Mouse (Mus musculus) thymus, adult 18-20 months (tissue): ENCODE results near the gene AC134908.4.

Experiments
- DNase-seq, 2 experiments: peaks; one replicate each; pipeline ENCODE4 v3.0.0; 2022; ENCODE audit warnings: mixed read lengths in 2 of 2

The AC134908.4 gene

GRCm38 (mm10) chr17:25806507-25806906, 11.0 kb upstream of the AC134908.4 start:
- DNase-seq: no peak

- no peak for DNase-seq
Measured at GRCm38 (mm10) chr17:25802825-25803517, 7.5 kb upstream of the AC134908.4 start.

DNA sequence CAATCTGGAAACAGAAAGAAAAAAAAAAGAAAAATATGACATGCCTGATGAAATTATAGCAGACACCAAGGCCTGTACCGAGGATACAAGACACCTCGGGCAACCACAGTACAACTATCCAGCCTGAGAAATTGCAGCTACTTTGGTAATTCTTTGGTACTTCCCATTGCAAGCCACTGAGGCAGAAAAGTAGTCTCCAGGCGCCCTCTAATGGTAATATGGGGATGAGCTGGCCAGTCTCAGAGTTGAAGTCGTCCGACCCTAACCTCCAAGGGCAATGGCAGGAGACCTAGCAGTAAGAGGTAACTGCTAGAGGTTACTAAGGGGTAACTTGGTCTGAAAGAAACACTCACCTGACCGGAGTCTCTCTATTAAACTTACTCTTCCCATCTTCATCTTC, 5.6 kb upstream of the AC134908.4 start:
- DNase-seq: peak in 1 of 2 experiments; percentile 56

DNA sequence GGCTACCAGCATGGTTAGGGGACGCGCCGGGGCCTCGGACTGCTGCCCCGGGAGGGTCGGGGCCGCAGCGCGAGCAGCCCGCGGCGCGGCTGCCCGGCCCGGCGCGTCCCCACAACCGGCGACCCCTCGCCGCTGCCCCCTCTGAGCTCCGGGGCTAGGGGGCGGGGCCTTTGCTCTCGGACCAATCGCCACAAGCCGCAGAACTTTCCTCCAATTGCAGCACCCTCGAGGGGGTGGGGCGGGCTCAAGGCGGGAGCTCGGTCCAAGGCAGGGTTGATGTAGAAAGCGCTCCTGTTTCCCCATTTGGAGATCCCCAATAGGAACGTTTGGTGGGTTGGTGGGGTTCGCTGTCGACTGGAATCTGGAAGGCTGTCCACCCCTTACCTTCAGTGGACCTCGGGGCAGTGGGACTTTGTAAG, 1.5 kb upstream of the AC134908.4 start, which contains the start of gene Metrn:
TSS of gene Metrn (minus strand) at position 186 of the 419 bp plus-strand sequence.
- peak; percentile 84 to 87 for DNase-seq

DNA sequence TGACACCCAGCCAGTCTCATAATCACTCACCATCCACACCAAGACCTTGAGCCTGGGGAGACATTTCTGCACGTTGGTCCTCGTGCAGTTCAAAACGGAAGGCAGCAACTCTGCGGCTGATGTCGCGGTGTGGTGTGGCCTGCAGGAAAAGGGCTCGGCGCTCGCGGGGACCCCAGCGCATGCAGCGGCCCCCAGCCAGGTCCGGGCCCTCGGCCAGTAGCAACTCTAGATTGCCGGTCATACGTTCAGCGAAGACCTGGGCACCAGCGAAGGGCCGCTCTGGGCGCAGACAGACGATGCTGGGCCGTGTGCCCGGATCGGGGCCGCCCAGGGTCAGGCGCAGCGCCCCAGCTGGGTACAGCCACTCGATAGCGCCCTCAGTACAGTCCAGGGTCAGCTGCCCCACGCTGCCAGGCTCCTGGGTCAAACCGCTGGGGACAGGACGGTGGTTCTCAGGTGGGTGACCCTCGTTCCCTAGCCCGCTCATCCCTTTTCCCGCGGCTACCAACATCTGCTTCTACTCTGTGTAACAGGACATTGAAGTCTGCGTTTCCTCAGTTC, 832 bp upstream of the AC134908.4 start:
- DNase-seq: no peak

DNA sequence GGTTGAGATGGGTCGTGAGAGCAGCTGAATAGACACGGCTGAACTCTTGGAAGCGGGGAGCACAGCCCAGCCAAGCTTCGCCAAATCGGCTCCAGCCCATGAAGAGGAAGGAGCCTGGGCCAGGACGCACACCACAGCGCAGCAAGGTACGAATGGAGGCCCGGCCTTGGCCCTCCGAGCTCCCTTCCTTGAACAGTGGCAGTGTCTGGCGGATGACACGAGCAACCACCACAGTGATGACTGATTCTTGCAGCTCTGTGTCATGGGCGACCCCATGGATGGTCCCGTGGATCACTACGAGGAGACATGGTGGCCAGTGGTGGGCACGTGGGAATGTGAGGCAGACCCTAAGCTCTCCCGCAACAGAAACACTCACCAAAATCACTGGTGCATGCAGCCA, 461 bp downstream of the AC134908.4 start:
- DNase-seq: no peak

DNA sequence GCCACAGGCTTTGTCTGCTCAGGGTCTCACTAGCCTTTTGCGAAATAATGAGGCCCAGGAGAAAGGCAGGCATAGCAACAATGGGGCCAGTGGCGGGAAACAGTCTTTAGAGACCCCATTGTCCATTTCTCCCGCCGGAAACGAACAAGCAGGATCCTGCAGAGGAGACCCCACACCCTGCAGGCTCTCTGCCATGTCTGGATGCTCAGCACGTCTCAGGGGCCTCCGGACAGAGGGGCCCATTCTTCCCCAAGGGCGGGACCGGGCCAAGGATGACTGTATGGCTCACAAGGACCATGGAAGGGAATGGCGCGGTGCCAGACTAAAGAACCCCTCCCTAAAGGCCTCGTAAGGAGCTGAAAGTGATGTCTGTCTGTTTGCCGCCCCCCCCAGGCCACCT, 1.3 kb downstream of the AC134908.4 start:
- no peak for DNase-seq

DNA sequence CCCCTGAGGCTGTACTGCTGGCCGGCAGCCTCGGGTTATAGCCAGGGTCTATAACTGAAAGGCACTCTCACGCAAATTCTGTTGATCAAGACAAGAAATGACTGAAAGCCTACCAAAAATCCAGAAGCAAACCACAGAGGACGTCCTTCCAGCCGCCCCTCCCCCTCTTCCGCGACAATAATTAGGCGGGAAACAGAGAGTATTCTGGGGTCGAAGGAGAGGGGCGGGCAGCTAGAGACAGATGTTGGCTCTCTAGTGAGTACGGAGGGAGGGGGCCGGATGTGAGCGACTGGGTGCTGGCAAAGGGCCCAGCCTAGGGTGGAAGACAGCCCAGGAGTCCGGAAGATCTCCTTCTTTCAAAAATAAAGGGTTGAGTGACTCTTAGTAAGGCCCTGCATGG, 2.8 kb downstream of the AC134908.4 start, which contains the start of gene Fam173a:
TSS of gene Fam173a (minus strand) at position 287 of the 400 bp plus-strand sequence.
- peak; percentile 76 to 81 for DNase-seq

DNA sequence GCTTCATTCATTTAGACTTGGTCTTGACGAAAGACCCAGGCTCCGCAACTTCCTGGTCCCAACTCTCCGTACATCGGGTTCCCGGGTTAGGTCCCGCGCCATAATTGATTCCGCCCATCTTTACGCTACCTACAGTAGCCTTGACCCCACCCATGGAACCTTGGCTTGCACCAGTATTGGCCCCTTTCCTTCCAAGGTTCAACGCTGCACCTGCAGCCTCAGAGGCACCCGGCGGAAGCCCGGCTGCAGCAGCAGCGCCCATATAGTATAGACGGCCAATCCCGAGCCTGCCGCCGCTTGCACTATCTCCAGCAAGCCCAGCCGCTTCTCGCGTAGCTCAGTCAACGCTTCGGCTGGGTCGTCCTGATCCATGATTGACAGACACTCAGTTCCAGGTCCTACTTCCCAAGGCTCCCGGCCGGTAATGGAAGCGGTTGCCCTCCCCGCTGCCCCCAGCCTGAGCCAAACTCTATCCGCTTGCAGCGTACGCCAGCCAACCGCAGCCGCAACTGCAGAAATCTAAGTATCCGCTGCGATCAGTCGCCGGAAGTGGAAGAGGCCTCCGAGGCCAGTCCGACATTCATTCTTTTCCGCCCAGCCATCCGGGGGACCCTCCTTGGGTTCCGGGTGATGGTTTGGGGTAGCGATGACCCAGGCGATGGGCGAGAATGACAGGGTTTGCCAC, 3.5 kb downstream of the AC134908.4 start:
- peak; percentile 63 to 76 for DNase-seq

GRCm38 (mm10) chr17:25791320-25791842, 4.1 kb downstream of the AC134908.4 start:
- DNase-seq: peak in 1 of 2 experiments; percentile 35

DNA sequence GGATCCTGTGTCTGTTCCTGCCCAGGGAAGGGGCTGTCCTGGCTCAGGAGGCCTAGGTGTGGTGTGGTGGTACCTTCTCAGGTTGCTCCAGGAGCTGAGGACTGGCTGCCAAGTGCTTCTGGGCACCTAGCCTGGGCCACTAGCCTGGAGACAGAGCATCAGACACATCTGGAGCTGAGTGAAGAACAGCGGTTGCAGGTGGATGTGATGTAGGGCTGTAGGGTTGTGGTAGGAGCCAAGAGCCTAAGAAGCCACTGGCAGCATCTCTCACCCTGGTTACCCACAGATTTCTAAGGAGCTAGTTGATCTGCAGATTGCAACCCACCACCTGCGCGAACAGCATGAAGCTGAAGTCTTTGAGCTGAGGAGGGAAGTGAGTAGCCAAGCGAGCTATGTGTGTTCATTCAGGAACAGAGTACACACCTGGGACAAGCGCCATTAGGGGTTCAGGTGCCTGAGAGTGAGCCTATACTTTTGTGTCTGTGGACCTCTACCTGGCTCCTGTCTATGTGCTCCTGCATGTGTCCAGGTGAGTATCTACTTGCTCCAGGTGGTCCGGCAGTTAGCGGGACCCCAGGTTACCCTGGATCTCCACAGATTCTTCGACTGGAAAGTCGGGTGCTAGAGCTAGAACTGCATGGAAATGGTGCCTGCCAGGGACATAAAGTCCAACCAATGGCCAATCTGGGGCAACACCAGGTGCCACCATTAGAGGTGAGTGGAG, 8.5 kb downstream of the AC134908.4 start:
- no peak for DNase-seq

DNA sequence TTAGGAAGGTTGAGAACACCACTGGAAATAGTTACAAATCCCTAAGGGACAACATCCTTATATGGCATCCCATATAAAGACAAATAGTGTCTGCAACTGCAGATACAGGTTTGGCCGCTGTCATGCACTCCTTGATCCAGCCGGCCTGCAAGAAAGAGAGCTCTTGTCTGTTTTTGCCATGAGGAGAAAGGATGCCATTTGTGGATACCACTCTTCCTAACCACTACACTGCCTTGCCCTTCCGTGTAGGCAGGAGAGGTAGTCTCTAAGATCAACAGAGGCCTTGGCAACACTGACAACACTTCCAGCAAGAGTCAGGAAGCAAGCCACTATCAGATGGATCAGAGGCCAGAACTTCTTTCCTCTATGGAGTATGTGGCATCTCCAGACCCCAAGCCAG, 9.2 kb downstream of the AC134908.4 start, which contains the start of gene Ccdc78:
TSS of gene Ccdc78 (plus strand) at position 301 of the 400 bp plus-strand sequence.
- no peak for DNase-seq

DNA sequence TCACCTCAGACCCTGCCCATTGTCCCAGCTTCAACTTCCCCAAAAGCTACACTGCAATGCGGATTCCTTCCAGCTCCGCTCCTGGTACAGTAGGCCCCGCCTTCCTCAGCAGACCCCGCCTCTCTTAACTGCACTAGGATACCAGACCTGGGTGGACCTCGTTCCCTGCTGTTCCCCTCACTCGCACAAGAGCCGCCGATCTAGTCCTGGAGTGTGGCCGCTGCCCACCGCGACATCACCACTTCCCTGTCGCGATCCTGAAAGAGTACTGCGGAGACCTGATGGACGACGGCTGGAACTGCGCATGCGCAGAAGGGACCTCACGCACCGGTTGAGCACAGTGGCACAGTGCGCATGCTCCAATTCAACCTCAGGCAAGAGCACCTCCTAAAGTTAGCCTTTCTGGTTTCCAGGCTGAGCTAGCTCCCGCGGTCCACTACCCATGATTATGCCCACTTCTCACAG, 10.1 kb downstream of the AC134908.4 start, which contains the start of gene Haghl:
TSS of gene Haghl (minus strand) at position 393 of the 465 bp plus-strand sequence.
- DNase-seq: peak; percentile 89 to 91

DNA sequence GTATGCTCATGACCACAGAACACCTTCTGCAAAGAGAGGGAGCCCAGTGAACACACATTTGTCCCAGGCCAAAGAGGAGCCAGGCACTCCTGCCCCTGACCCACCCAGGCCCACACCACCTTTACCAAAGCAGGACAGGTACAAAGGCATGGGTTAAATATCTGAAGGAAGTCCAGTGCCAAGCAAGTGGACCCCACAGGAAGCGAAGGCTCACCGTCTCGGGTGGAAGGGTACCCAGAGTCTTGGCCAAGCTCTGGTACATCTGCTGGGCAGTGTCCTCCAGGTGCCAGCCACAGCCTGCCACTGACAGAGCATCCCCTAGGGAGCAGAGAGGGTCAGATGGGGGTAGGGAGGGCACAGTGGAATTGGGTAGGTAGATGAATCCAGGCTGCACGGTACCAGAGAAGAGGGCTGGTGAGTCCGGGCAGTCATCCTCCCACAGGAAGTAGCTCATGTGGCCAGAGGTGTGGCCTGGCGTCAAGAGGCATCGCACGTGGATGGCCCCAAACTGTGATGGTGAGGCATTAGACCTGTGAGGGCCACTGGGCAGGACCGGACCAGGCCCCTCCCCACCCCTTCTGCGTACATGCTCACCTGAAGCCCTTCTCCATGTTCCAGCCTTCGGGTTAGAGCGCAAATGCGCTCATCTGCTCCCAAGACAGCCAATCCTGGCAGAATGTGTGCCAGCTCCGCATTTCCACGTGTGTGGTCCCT, 11.4 kb downstream of the AC134908.4 start:
- no peak for DNase-seq

GRCm38 (mm10) chr17:25783086-25783485, 12.4 kb downstream of the AC134908.4 start:
- DNase-seq: no peak

- DNase-seq: no peak
Measured at GRCm38 (mm10) chr17:25781339-25781738, 14.1 kb downstream of the AC134908.4 start.

DNA sequence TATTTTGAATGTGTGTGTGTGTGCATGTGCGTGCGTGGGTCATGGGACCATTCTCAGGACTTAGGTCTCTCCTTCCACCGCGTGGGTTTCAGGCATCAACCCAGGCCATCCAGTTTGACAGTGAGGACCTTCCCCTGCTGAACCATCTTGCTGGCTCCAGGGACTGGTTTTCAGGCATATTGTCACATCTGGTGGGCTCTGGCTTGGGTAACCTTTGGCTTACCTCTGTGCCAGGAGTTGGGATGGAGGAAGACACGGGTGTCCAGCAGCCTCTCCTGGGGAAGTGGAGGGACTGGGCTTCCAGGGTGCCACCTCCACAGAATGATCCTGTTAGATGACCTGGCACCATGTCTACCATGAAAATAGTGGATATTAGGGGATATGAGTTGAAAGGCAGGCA, 17.5 kb downstream of the AC134908.4 start:
- DNase-seq: no peak

DNA sequence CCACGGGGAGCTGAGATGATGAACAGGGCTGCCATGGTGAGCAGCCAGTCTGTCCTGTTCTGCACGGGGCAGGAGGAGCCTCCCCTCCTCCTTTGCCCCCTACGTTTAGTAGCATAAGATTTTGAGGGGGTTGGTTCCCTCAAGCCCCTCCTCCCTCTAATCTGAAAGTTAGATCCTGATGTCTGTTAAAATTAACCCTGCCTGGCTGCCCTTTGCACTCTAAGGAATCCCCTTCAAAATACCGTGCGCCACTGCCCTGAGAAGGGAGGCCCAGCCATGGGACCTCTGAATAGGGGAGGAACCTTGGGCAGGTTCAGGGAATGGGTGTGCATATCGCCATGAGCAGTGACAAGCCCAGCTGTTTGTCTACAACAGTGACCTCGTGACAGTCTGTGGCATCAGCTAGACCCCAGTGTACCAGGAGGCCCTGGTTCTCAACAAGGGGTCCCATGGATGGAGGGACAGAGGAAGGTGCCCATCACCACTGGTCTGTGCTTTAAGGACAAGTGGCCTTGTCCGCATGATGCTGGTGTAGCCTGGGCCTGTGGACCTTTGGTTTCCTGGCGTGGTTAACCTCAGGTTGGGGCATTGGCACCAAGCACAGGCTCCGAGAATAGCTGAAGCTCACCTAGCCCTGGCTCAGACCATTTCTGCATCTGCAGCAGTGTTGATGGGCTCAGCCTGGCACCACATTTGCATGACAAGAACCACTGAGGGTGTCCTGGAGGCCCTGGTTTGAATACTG, 20.0 kb downstream of the AC134908.4 start:
- DNase-seq: no peak

- DNase-seq: peak; percentile 91 to 92
Measured at GRCm38 (mm10) chr17:25773549-25774120, 21.8 kb downstream of the AC134908.4 start, which contains the start of gene Narfl. Narfl (plus strand) TSS chr17:25773776.

- no peak for DNase-seq
Measured at GRCm38 (mm10) chr17:25769331-25769730, 26.1 kb downstream of the AC134908.4 start.

DNA sequence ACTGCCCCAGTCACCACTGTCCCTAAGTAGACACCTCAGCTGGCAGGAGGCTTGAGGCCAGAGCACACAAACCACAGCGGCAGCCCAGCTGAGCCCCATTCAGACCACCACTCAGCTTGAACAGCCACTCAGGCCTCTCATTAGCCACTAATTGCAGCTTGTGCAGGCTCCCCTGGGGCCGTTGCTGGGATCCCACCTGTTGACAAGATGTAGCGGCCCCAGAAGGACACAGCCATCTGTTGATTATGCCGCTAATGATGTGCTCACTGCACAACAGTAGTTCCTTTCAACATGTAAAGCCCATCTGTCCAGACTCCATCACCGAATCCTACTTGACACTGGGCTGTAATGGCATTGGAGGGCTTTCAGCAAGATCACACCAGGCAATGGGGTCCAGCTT, 29.6 kb downstream of the AC134908.4 start:
- no peak for DNase-seq
